Mouse (Mus musculus): ENCODE measurements around the gene Myof.

The Myof gene

GRCm38 (mm10) chr19:37861171-37861570 lies 182.2 kb downstream of the Myof start:
- no peak for DNase-seq

GRCm38 (mm10) chr19:37860267-37860666 lies 183.1 kb downstream of the Myof start:
- no peak for DNase-seq

GRCm38 (mm10) chr19:37858406-37859081 lies 184.8 kb downstream of the Myof start:
- no peak for DNase-seq

- DNase-seq = no peak
Observed at GRCm38 (mm10) chr19:37852056-37852455, 191.3 kb downstream of the Myof start.

- no peak for DNase-seq
Observed at GRCm38 (mm10) chr19:37851590-37852038, 191.8 kb downstream of the Myof start.

All from right cerebral cortex, postnatal 4 days (tissue).